Mouse (Mus musculus): Measurements from ENCODE around the gene Nap1l5.

Gene Nap1l5

GRCm38 (mm10) chr6:58921623-58922022 is 14.7 kb upstream of the Nap1l5 start:
- DNase-seq (ENCODE audit: low read depth, low spot score) = peak; percentile 5
- no peaks in the 10 kb centered on the region for H3K27me3 ChIP-seq (ENCODE audit: control insufficient read depth, insufficient read depth, low read length, poor library complexity, severe bottlenecking)
- H3K36me3 ChIP-seq (ENCODE audit: control insufficient read depth, insufficient read depth, low read length, poor library complexity, severe bottlenecking) = peaks cover 8% of the 10 kb centered on the region

GRCm38 (mm10) chr6:58920735-58921134 is 13.9 kb upstream of the Nap1l5 start:
- Histone ChIP-seq H3K36me3 (ENCODE audit: control insufficient read depth, insufficient read depth, low read length, poor library complexity, severe bottlenecking) (peaks cover 11% of the 10 kb centered on the region), H3K27me3 (ENCODE audit: control insufficient read depth, insufficient read depth, low read length, poor library complexity, severe bottlenecking) (no peaks in the 10 kb centered on the region)
- DNase-seq (ENCODE audit: low read depth, low spot score) = no peak

DNA sequence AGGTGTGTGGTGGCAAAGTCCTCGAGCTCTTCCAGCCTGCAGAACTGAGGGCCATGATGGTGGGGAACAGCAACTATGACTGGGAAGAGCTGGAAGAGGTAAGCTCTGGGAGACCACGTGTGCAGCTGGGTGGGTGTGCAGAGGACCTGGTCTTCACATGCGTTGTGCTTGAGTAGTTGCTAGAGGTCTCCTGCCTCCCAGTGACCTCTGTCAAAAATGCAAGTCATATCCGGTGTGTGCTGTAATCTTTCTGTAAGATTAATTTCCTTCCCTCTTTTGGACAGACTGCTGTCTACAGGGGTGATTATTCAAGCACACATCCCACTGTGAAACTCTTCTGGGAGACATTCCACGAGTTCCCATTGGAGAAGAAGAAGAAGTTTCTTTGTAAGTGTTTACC is 9.6 kb upstream of the Nap1l5 start:
- H3K36me3 ChIP-seq (ENCODE audit: control insufficient read depth, insufficient read depth, low read length, poor library complexity, severe bottlenecking) = peaks cover 10% of the 10 kb centered on the region
- DNase-seq (ENCODE audit: low read depth, low spot score) = no peak
- no peaks in the 10 kb centered on the region for H3K27me3 ChIP-seq (ENCODE audit: control insufficient read depth, insufficient read depth, low read length, poor library complexity, severe bottlenecking)

GRCm38 (mm10) chr6:58913971-58914370 is 7.1 kb upstream of the Nap1l5 start:
- no peak for DNase-seq (ENCODE audit: low read depth, low spot score)
- peaks cover 7% of the 10 kb centered on the region; the same call in 1 of the 2 replicates for H3K36me3 ChIP-seq (ENCODE audit: control insufficient read depth, insufficient read depth, low read length, poor library complexity, severe bottlenecking)
- H3K27me3 ChIP-seq (ENCODE audit: control insufficient read depth, insufficient read depth, low read length, poor library complexity, severe bottlenecking) = no peaks in the 10 kb centered on the region

DNA sequence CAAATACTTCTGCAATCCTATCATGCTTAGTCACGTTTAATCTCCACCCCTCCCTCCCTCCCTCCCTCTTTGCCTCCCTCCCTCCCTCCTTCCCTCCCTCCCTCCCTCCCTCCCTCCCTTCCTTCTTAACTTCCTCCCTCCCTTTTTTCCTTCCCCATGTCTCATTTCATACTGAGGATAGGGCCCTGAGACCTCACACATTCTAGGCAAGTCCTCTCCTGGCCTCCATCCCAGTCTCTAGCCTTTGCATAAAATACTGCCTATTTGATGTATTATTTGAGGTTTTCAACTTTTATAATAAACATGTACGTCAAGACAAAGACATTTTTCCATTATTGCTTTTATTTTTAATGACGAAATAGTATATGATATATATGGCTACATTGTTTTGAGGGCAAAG is 6.7 kb upstream of the Nap1l5 start:
- no peak for DNase-seq (ENCODE audit: low read depth, low spot score)
- Histone ChIP-seq H3K36me3 (ENCODE audit: control insufficient read depth, insufficient read depth, low read length, poor library complexity, severe bottlenecking) (peaks cover 7% of the 10 kb centered on the region; the same call in 1 of the 2 replicates), H3K27me3 (ENCODE audit: control insufficient read depth, insufficient read depth, low read length, poor library complexity, severe bottlenecking) (no peaks in the 10 kb centered on the region)

DNA sequence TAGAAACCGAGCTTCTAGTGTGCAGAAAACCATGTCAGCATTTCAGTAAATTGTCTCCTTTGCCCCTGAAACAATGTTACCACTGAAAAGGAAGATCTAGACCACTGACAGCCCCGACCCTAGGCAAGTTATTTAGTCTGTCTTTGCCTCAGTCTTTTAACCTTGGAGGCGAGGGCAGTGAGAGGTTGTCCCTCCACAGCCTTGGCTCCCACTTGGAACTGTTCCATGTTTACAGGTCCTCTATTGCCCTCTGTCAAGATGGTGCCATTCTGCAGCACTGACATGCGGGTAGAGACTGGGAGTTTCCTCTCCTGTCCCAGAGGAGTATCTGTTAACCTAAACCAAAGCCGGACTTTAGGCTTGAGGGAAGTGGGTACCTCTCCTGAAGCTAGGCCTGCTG is 6.0 kb upstream of the Nap1l5 start:
- DNase-seq (ENCODE audit: low read depth, low spot score) = no peak
- H3K27me3 ChIP-seq (ENCODE audit: control insufficient read depth, insufficient read depth, low read length, poor library complexity, severe bottlenecking) = no peaks in the 10 kb centered on the region
- peaks cover 4% of the 10 kb centered on the region; the same call in 1 of the 2 replicates for H3K36me3 ChIP-seq (ENCODE audit: control insufficient read depth, insufficient read depth, low read length, poor library complexity, severe bottlenecking)

DNA sequence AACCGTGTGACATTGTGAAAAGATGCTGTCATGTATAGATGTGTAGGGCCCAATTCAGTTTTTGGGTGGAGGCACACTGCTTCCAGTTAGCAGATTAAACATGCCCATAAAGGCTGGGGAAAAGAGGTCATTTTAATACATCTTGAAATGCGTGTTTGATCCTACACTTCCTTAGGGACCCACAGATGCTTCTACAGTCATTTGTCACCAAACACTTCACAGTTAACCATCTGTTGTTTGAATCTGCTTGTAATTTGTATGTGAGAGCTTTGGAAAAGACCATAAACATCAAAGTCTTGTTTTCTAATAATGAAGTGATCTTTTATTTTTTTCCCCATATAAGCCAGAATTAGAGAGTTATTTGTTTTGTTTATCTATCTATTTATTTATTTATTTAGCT is 915 bp upstream of the Nap1l5 start:
- Histone ChIP-seq H3K36me3 (ENCODE audit: control insufficient read depth, insufficient read depth, low read length, poor library complexity, severe bottlenecking) (peaks cover 3% of the 10 kb centered on the region; the same call in 1 of the 2 replicates), H3K27me3 (ENCODE audit: control insufficient read depth, insufficient read depth, low read length, poor library complexity, severe bottlenecking) (no peaks in the 10 kb centered on the region)
- DNase-seq (ENCODE audit: low read depth, low spot score) = no peak

- Histone ChIP-seq H3K27me3 (ENCODE audit: control insufficient read depth, insufficient read depth, low read length, poor library complexity, severe bottlenecking) (no peaks in the 10 kb centered on the region), H3K36me3 (ENCODE audit: control insufficient read depth, insufficient read depth, low read length, poor library complexity, severe bottlenecking) (peaks cover 3% of the 10 kb centered on the region; the same call in 1 of the 2 replicates)
- DNase-seq (ENCODE audit: low read depth, low spot score) = no peak
Observed at GRCm38 (mm10) chr6:58907336-58907735, 460 bp upstream of the Nap1l5 start.

GRCm38 (mm10) chr6:58904551-58904950 is 2.3 kb downstream of the Nap1l5 start:
- Histone ChIP-seq H3K27me3 (ENCODE audit: control insufficient read depth, insufficient read depth, low read length, poor library complexity, severe bottlenecking) (no peaks in the 10 kb centered on the region), H3K36me3 (ENCODE audit: control insufficient read depth, insufficient read depth, low read length, poor library complexity, severe bottlenecking) (peaks cover 8% of the 10 kb centered on the region; the same call in 1 of the 2 replicates)
- DNase-seq (ENCODE audit: low read depth, low spot score) = no peak

DNA sequence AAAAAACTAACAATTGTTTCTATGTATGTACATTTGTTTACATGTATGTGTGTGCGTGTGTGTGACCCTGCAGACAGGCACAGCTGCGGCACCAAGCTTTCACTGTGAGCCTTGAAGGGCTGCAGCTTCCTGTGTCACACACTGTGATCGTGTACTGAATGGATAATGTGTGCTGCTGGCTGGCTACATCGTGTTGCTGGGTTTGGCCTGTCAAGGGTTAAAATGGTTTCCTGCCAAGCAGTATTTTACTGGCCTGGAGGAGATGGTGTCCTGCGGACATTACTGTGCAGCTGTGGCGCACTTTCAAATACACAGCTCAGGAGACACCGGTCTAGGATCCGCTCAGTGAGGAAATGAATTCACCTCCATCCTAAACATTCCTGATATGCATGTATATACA is 3.7 kb downstream of the Nap1l5 start:
- peaks cover 8% of the 10 kb centered on the region; the same call in 1 of the 2 replicates for H3K36me3 ChIP-seq (ENCODE audit: control insufficient read depth, insufficient read depth, low read length, poor library complexity, severe bottlenecking)
- DNase-seq (ENCODE audit: low read depth, low spot score) = no peak
- H3K27me3 ChIP-seq (ENCODE audit: control insufficient read depth, insufficient read depth, low read length, poor library complexity, severe bottlenecking) = no peaks in the 10 kb centered on the region

DNA sequence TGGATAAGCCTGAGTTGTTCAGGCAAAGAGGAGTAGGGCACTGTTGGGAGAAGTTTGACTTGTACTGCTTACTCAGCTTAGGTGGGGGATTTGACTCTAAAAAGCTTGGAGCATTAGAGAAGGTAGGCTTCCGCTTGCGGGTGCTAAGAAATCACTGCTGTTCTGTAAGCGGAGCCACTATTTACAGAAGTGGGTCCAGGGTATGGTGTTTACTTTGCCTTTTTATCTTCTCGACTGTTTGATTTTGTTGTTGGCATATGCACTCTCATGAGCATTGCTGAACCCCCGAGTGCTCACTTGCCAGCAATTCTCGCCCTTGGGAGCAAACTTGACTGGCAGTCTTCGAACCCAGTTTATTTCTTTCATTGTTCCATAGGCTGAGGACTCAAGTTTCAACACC is 6.3 kb downstream of the Nap1l5 start:
- H3K27me3 ChIP-seq (ENCODE audit: control insufficient read depth, insufficient read depth, low read length, poor library complexity, severe bottlenecking) = no peaks in the 10 kb centered on the region
- no peak for DNase-seq (ENCODE audit: low read depth, low spot score)
- peaks cover 12% of the 10 kb centered on the region; the same call in 1 of the 2 replicates for H3K36me3 ChIP-seq (ENCODE audit: control insufficient read depth, insufficient read depth, low read length, poor library complexity, severe bottlenecking)

- no peak for DNase-seq (ENCODE audit: low read depth, low spot score)
- H3K27me3 ChIP-seq (ENCODE audit: control insufficient read depth, insufficient read depth, low read length, poor library complexity, severe bottlenecking) = no peaks in the 10 kb centered on the region
Observed at GRCm38 (mm10) chr6:58899076-58899475, 7.8 kb downstream of the Nap1l5 start.

DNA sequence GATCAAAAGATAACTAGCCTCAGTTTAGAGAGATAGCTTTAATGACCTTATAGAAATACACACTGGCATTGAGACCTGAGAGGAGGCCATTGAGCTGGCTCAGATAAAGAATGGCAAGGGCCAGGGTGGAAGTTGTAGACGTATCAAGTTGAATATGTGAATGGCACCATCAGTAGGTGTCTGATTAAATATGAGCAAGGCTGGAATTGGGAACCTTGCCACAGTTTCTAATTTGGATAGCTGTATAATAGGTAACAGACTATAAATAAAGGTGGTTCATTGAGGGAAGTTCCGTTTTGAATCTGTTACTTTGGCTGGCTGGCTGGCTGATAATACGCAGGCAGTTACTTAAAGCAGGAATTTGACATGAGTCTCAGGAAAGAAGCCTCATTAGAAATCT is 10.2 kb downstream of the Nap1l5 start:
- DNase-seq (ENCODE audit: low read depth, low spot score) = no peak
- no peaks in the 10 kb centered on the region for H3K27me3 ChIP-seq (ENCODE audit: control insufficient read depth, insufficient read depth, low read length, poor library complexity, severe bottlenecking)

More at GRCm38 (mm10) chr6:58899076-58899475, 7.8 kb downstream of the Nap1l5 start:
- peaks cover 12% of the 10 kb centered on the region for H3K36me3 ChIP-seq (ENCODE audit: control insufficient read depth, insufficient read depth, low read length, poor library complexity, severe bottlenecking)

DNA sequence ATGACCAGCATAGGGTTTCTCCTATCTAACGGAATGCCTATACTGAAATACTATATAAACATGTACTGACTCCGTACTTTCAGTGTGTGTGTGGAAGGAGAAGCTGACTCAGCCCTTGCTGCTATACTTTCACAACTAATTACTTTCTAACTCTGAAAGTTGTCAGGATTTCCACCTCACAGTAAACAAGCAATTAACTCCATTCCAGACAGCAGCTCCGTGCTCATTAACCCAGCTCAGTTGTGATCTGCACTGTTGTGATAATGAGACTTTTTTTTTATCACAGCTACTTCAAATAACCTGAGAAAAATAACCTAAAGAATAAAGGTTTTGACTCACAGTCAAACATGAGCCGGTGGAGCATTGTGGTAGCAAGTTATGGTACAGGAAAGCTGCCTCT is 11.9 kb downstream of the Nap1l5 start:
- no peak for DNase-seq (ENCODE audit: low read depth, low spot score)
- Histone ChIP-seq H3K27me3 (ENCODE audit: control insufficient read depth, insufficient read depth, low read length, poor library complexity, severe bottlenecking) (no peaks in the 10 kb centered on the region), H3K36me3 (ENCODE audit: control insufficient read depth, insufficient read depth, low read length, poor library complexity, severe bottlenecking) (peaks cover 11% of the 10 kb centered on the region)

More for the DNA sequence above, 10.2 kb downstream of the Nap1l5 start:
- H3K36me3 ChIP-seq (ENCODE audit: control insufficient read depth, insufficient read depth, low read length, poor library complexity, severe bottlenecking) = peaks cover 10% of the 10 kb centered on the region

GRCm38 (mm10) chr6:58893307-58893706 is 13.6 kb downstream of the Nap1l5 start:
- no peak for DNase-seq (ENCODE audit: low read depth, low spot score)
- Histone ChIP-seq H3K36me3 (ENCODE audit: control insufficient read depth, insufficient read depth, low read length, poor library complexity, severe bottlenecking) (peaks cover 19% of the 10 kb centered on the region), H3K27me3 (ENCODE audit: control insufficient read depth, insufficient read depth, low read length, poor library complexity, severe bottlenecking) (no peaks in the 10 kb centered on the region)

GRCm38 (mm10) chr6:58889917-58890316 is 17.0 kb downstream of the Nap1l5 start:
- DNase-seq (ENCODE audit: low read depth, low spot score) = no peak
- H3K36me3 ChIP-seq (ENCODE audit: control insufficient read depth, insufficient read depth, low read length, poor library complexity, severe bottlenecking) = peaks cover 12% of the 10 kb centered on the region
- no peaks in the 10 kb centered on the region for H3K27me3 ChIP-seq (ENCODE audit: control insufficient read depth, insufficient read depth, low read length, poor library complexity, severe bottlenecking)

All from splenic B cell, adult 2 months (primary cell).